Mouse (Mus musculus): ENCODE results near the gene Gm525. TPM values are rescaled to one million over a fixed set of nuclear protein-coding genes. Genes with fewer than 3 reads are reported as not detected.

Gene Gm525
- not detected in 2 replicates for polyA plus RNA-seq (2021; fragmentation: Nextera tagmentation)
- long read RNA-seq, experiment 1: 0 reads
- long read RNA-seq, experiment 2: 0 reads

GRCm38 (mm10) chr11:89073541-89073940, at the start of gene Gm525:
Gene Gm525 (plus strand): TSS chr11:89073841.

GRCm38 (mm10) chr11:89066750-89067149, 6.9 kb upstream of the Gm525 start, which contains the start of gene Dgke:
Gene Dgke (minus strand): TSS chr11:89066850.

Other genes starting within 250 kb of the Gm525 start
- gene Akap1, start 209.3 kb upstream of the Gm525 start, polyA plus RNA-seq (2021; fragmentation: Nextera tagmentation): 5.2 and 5.5 TPM in 2 replicates
- 27.9 and 30.7 TPM in 2 replicates for gene Scpep1, start 118.4 kb upstream of the Gm525 start, polyA plus RNA-seq (2021; fragmentation: Nextera tagmentation)
- gene Elobl, start 106.9 kb upstream of the Gm525 start, polyA plus RNA-seq (2021; fragmentation: Nextera tagmentation): not detected in 2 replicates
- gene Coil, start 103.6 kb upstream of the Gm525 start, polyA plus RNA-seq (2021; fragmentation: Nextera tagmentation): 12.8 and 15.2 TPM in 2 replicates
- gene Trim25, start 74.5 kb upstream of the Gm525 start, polyA plus RNA-seq (2021; fragmentation: Nextera tagmentation): 0.79 and 1.2 TPM in 2 replicates
- gene Dgke, start 7.0 kb upstream of the Gm525 start, polyA plus RNA-seq (2021; fragmentation: Nextera tagmentation): 7.5 and 7.9 TPM in 2 replicates
- 1.2 and 1.5 TPM in 2 replicates for gene Nog, start 228.5 kb downstream of the Gm525 start, polyA plus RNA-seq (2021; fragmentation: Nextera tagmentation)

Data from layer of hippocampus, adult 6 months (tissue).